Mouse (Mus musculus): ENCODE measurements around the gene Slc9b1.

GRCm38 (mm10) chr3:135440621-135441020, 92.8 kb downstream of the Slc9b1 start:
- no peak for TF ChIP-seq CTCF (IDR thresholded peaks at IDR 0.05; ENCODE audit: extremely low read depth, insufficient read depth, insufficient read length, insufficient replicate concordance)
- TF ChIP-seq POLR2A (IDR thresholded peaks at IDR 0.05; ENCODE audit: low read depth, low read length) = no peak
